Mouse (Mus musculus) thymus, postnatal 4 days (tissue): ENCODE measurements at regions not wholly inside any gene's neighbourhood (a gene's known extent, or its start where the extent isn't known, plus 50 kb on each side); places are given as distances from the start of the nearest gene placed in this dataset.
"Not testable (repeated sequence)": the region's sequence is repeated elsewhere in the genome, so short reads cannot be mapped to it uniquely, and the experiment has no call there.

Experiments
- DNase-seq: peaks from one replicate; pipeline ENCODE4 v3.0.0; 2021

DNA sequence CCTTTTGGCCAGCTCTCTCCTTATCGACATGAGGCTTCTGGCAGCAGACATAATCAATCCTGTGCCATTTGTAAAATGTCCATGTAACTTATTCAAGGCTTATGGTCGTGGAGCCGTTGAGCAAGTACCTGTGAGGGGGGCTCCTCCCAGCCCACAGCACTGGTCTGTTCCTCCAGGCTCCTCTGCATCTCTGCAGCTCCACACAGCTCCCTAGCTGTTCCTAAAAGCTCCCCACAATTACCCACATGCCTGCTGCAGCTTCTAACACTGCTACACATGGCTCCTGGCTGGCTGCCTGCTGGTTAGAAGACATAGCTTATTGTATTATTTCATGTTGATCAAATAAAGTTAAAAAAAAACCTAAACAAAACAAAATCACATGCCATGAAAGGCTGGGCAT lies 77.9 kb downstream of the Tcp10c start:
- not testable (repeated sequence) for DNase-seq

GRCm38 (mm10) chr17:13434146-13434545 lies 79.8 kb downstream of the Tcp10c start:
- not testable (repeated sequence) for DNase-seq

GRCm38 (mm10) chr17:13438790-13439189 lies 84.4 kb downstream of the Tcp10c start:
- DNase-seq = not testable (repeated sequence)

GRCm38 (mm10) chr17:13440708-13441530 lies 86.5 kb downstream of the Tcp10c start:
- DNase-seq = not testable (repeated sequence)

- not testable (repeated sequence) for DNase-seq
These were observed 87.9 kb downstream of the Tcp10c start for GRCm38 (mm10) chr17:13442229-13442628.

DNA sequence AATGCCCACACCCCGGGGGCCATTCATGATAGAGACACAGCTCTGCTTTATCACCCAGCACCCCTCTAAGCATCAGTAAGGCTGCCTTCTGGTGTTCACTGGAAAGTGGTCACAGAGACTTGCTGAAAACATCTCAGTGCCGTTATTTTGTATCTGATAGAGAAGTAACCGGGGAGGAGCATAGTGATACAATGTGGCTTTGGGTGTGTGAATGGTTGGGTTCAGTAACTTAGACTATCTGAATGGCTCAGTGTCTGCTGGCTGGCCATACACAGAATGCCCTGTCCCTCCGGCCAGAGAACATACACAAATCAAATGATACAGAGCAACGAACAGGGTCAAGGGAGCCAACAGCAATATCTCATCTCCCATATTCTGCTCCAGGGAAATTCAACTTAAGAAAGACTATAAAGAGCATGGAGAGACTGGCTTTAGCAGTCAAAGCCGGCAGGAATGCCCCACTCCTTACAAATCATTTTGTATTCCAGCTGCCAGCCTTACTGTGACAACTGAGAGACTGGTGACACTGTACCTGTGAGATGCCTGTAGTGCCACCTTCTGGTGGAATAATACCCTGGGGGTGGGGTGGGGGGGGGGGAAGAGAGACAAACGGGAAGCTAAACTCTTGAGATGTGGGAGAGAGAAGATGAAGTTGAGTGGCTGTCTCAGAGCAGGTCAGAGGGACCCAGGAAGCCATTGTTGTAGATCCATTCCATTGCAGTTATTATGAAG lies 102.7 kb downstream of the Tcp10c start:
- DNase-seq = not testable (repeated sequence)

DNA sequence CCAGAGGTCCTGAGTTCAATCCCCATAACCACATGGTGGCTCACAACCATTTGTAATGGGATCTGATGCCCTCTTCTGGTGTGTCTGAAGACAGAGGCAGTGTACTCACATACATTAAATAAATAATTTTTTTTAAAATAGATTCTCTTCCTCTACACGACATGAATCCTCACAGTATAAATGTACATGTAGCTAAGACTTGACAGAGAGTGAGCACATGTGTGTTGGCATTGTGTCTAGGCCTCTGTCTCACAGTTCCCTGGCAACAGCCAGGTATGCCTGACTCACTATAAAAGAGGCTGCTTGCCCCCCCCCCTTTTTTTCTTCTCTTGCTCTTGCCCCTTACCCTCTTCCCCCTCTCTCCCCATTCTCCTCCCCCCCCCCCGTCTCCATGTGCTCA lies 103.6 kb downstream of the Tcp10c start:
- DNase-seq = not testable (repeated sequence)

- not testable (repeated sequence) for DNase-seq
These were observed 104.4 kb downstream of the Tcp10c start for GRCm38 (mm10) chr17:13458814-13459213.

DNA sequence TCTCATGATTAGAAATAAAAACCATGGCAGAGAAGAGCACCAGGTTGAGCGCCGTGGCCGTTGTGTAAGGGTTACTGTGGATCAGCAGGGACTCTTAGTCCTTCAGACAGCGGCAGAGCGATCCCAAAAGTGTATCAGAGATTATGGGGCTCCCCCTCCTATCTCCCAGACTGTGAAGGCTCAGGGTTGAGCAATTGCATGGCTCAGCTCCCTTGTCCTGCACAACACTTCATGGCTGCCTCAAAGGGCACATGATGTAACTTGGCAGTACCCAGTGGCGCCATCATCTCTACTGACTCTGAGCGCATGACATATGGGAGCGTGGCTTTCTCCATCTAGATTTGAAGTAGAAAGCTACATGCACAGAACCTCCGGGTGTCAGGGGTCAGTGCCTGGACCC lies 108.3 kb downstream of the Tcp10c start:
- DNase-seq = not testable (repeated sequence)

DNA sequence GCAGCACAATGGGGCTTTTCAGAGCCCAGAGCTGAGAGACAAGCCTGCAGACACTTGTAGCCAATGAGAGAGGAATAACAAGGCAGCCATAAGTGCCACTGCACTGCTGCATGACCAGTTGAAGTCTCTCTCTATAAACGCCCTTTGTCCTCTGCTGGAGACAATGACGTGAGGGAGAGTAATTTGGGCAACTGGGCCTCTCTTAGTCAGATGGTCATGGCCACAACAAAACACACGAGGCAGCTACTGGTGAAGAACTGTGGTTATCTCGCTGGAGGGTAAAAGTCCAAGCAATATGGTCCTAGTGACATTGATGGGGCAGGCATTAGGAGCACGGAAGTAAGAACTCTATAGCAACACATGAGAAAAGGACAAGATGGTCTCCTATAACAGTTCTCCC lies 111.5 kb downstream of the Tcp10c start:
- not testable (repeated sequence) for DNase-seq

- DNase-seq = not testable (repeated sequence)
These were observed 115.6 kb downstream of the Tcp10c start for GRCm38 (mm10) chr17:13469867-13470380.

- DNase-seq = peak; percentile 75
These were observed 118.2 kb downstream of the Tcp10c start for GRCm38 (mm10) chr17:13472460-13473062.

DNA sequence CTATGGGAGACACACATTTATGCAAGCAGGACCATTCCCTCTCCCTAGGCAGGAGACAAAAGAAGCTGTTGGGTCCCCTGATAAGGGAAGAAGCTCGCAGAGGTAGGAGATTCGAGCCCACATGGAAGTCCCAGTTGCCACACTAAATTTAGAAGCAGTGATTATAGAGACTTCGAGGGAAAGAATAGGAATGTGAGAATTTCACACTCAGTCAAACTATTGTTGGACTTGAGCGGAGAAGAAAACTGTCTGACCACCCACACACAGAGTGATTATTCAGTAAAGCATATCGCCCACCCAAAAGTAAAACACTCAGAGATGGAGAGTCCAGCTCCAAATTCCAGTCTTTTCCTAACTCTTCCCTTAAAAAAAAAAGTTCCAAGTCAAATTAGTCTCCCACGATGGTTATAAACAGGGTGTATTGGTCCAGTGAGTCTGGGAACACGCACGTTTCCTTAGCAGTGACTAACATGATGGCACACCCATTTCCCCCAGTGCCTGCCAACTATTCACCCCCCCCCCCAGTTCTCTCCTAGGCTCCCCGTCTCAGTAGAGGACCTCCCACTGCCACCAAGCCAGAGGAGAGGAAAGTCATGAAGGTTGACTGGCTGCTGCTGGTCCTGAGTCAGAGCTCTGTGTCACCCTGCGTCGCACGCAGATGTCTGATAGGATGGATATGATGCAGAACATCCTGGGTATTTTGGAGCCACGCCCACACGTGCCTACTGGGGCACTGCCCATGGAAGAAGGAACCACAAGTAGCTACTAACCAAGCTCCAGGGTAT lies 120.1 kb downstream of the Tcp10c start:
- no peak for DNase-seq

GRCm38 (mm10) chr17:13478866-13479571 lies 124.6 kb downstream of the Tcp10c start:
- no peak for DNase-seq

GRCm38 (mm10) chr17:13479572-13480063 lies 125.2 kb downstream of the Tcp10c start:
- no peak for DNase-seq

- no peak for DNase-seq
These were observed 127.2 kb downstream of the Tcp10c start for GRCm38 (mm10) chr17:13481445-13482085.

GRCm38 (mm10) chr17:13482136-13482535 lies 127.8 kb downstream of the Tcp10c start:
- no peak for DNase-seq

DNA sequence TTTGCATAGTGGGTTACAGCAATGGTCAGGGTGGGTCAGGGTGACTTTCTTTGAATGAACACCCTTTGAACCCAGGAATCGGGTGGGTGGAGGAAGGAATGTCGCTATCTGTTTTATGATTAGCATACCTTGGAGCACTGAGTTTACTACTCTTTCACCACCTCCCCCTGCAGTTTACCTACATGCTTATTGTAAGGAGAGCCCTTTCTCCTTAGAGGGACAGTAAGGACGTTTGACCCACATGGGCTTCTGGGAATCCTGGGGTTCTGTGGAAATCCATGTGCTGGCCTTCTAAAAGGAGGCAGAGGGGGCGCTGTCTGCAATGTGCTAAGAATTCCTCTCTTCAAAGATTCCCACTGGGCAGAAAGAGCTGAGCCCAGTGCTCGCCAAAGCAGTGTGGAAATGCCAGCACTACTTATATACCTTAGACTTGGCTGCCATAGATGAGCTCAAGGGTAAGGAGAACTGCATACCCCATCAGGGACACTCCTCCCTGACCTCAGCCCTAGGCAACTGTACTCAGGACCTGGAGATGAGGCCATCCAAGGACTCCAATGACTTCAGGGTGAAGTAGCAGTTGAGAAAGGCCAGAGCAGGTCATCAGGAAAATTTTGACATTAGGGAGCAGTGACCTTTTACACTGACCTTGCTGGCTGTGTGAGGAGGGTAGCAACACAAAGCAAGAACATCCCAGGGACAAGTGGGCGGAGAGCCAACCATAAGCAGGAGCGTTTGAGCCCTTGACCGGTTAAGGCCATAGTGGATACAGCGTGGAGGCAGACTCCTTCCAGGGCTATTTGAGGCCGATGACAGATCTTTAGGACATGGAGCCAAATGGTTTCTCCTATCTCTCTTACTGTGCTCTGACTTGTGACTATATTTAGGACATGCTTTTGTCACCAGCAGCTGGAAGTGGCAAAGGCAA lies 133.2 kb downstream of the Tcp10c start:
- no peak for DNase-seq

- no peak for DNase-seq
These were observed 134.4 kb downstream of the Tcp10c start for GRCm38 (mm10) chr17:13488608-13489324.
